Mouse (Mus musculus): ENCODE results near the gene Hepacam2.

DNA sequence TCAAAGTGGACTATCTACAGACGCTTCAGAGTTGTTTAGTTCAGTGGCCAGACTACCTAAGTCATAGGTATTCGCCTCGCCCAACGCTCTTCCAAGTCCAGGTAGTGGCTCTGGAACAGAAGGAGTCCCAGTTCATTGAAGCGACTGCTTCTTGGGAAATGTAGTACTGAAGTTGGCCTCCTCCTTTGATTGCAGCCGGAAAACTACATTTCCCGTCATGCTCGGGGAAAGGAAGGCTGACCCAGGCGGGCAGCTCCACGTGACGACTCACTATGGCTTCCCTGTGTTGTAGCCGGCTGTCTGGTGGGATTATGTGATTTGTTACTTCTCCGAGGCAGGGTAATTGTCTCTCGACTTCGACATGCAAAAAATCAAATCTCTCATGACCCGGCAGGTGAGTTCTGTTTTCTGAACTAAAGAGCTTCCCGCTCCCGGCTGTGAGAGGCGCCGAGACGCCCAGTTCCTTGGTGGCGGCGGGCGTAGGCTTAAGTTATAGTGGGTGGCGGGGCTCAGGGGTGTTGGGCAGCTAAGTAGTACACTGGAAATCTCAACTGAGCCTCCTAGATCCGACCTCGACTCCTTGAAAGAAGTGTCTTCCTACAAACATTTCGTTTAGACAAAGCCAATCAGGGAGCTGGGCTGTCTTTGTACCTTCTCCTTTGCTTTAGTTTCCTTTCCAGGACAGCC, at the start of gene Hepacam2, which contains the start of gene Vps50:
- TF ChIP-seq CTCF (IDR thresholded peaks at IDR 0.05; ENCODE audit: extremely low read depth, insufficient read length, insufficient replicate concordance, low read depth, low read length) = no peak
- no peak; the same call in 1 of the 2 replicates for TF ChIP-seq POLR2A (IDR thresholded peaks at IDR 0.05; ENCODE audit: low read depth, low read length)

Data from small intestine, adult 2 months (tissue).